Mouse (Mus musculus): Measurements from ENCODE around the gene Tom1l2.

The Tom1l2 gene

DNA sequence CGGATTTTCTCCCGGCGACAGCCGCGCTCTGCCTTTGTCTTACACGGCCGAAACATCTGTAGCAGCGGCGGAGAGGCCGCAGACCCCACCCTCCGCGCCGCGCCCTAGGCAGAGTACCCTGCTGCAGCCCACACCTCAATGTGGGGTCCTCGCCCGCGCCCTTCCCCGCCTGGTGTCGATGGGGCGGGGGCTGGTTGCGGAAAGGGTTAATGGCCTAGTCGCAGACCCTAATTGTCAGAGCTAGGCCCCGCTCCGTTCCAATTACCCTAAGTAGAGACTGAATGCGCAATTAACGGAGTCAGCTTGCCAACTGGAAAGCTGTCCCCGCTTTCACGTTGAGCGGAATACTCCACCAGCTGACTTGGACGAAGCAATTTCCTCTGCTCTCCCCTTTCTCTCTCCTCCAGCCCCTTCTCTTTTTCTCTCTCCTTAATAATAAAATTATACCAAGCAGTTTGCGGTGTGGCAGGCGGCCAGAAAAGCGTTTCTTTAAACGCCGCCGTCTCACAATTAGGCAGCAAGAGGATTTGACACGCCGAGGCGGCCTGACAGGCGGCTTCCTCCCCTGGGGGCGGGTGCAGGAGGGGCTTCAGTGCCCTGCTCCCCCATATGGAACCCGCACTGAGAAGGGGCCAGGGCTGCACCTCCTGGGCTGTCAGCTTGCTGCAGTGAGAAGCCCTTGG lies 175.6 kb downstream of the Tom1l2 start:
- DNase-seq (ENCODE audit: low read depth) = peak; percentile 19
